Mouse (Mus musculus) midbrain, embryonic 10.5 days (tissue): ENCODE measurements around the gene Prr18. TPM values are rescaled to one million over a fixed set of nuclear protein-coding genes. Genes with fewer than 3 reads are reported as not detected.

Source experiments
- DNase-seq: peaks from one replicate; pipeline ENCODE4 v3.0.0-alpha.2; 2017; ENCODE audit warnings: low spot score
- H3K27ac ChIP-seq: fragments of 300-500 bp; sonication (generic); replicated peaks from 2 replicates; pipeline ENCODE4 v1.5.1; 2016; ENCODE audit warnings: mild to moderate bottlenecking
- H3K27me3 ChIP-seq: fragments of 300-500 bp; sonication (generic); 2 replicates; pipeline ENCODE4 v1.6.1; 2016; ENCODE audit warnings: low read depth, mild to moderate bottlenecking; ENCODE audit not compliant: poor library complexity, severe bottlenecking
- H3K36me3 ChIP-seq: fragments of 300-500 bp; sonication (generic); 2 replicates; pipeline ENCODE4 v1.6.1; 2016; ENCODE audit warnings: mild to moderate bottlenecking, moderate library complexity
- H3K4me1 ChIP-seq: fragments of 300-500 bp; sonication (generic); 2 replicates; pipeline ENCODE4 v1.6.1; 2016
- H3K4me3 ChIP-seq: fragments of 300-500 bp; sonication (generic); 2 replicates; pipeline ENCODE4 v1.5.1; 2016; ENCODE audit warnings: mild to moderate bottlenecking, moderate library complexity
- H3K9me3 ChIP-seq: fragments of 300-500 bp; sonication (generic); replicated peaks from 2 replicates; pipeline ENCODE4 v1.6.1; 2016; ENCODE audit warnings: mild to moderate bottlenecking
- WGBS: fragments of 180-500 bp; shearing (Covaris S2); methylation state at CpG from one replicate; pipeline ENCODE4 v1.1.7; 2016; 5-methylcytosine and 5-hydroxymethylcytosine counted together
- polyA plus RNA-seq: library from polyadenylated mRNA; unstranded; fragments of >200 nt; fragmentation: Nextera tagmentation; extraction: Ambion mirVana; gene quantifications from 2 replicates; pipeline ENCODE4 v1.2.1, GENCODE M21; 2016

Prr18 gene
- polyA plus RNA-seq, 1 experiment from 2014 or later: 0.73 TPM

DNA sequence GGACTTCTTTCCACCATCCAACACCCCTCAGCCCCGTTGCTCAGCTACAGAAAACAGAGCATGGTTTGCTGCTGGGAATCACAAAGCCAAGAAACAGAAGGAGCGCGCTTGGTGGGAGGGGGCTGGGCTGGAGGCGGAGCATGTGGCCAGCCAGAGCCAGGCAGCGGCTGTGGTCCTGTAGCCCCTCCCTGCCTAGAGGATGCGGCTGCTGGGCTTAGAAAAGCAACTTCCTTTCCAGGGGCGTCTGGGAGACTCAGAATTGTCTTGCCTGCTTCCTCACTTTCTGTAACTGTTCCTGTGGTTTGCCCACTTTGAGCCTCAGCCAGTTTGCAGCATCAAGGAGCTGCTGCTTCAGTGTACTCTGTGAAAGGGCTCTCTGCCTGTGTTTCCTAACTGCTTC, 34.6 kb downstream of the Prr18 start:
- H3K9me3 ChIP-seq: no peaks in the 10 kb centered on the region
- DNase-seq: peak; percentile 91
- peak overlapping the region; percentile 52 for H3K4me3 ChIP-seq
- peaks cover 79% of the 10 kb centered on the region for H3K4me1 ChIP-seq
- H3K36me3 ChIP-seq: no peaks in the 10 kb centered on the region
- under 1% methylated on average over 7 of the region's 7 CpGs for WGBS
- peak overlapping the region; percentile 92 for H3K27ac ChIP-seq
- H3K27me3 ChIP-seq: no peaks in the 10 kb centered on the region

DNA sequence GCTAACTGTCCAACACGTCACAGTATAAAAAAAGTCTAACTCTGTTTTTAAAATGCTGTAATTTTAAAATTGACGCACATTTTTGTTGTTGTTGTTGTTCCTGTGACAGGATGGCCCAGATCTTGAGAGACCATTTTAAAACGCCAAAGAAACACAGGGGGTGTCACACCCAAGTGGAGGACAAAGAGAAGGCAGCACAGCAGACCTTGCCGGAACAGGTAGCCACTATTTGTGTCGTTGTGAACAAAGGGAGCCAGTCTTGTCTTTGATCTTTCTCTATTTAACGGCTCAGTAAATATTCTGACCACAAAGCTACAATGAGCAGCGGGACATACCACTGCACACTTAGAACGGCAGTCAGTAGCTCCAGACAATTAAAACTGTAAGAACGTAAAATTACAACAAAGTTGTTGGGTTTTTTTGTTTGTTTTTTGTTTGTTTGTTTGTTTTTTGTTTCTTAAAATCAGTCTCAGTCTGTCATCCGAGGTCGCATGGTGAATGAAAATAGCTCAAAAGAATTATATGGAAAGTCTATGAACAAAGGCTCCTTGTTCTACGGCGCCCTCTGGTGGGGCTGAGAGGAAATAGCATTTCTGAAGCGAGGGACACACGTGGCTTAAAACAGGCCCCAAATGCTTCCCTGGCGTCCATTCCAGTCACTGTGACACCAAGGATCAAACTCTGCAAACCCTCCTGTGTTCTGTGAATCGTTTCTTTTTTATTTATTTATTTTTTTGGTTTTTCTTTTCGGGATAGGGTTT, 35.2 kb downstream of the Prr18 start:
- Histone ChIP-seq H3K9me3 (no peaks in the 10 kb centered on the region), H3K36me3 (no peaks in the 10 kb centered on the region), H3K27me3 (no peaks in the 10 kb centered on the region), H3K4me1 (peaks cover 72% of the 10 kb centered on the region), H3K4me3 (peak overlapping the region; percentile 52), H3K27ac (peak overlapping the region; percentile 92)
- WGBS: 3% methylated on average over 18 of the region's 18 CpGs
- peak; percentile 85 for DNase-seq

DNA sequence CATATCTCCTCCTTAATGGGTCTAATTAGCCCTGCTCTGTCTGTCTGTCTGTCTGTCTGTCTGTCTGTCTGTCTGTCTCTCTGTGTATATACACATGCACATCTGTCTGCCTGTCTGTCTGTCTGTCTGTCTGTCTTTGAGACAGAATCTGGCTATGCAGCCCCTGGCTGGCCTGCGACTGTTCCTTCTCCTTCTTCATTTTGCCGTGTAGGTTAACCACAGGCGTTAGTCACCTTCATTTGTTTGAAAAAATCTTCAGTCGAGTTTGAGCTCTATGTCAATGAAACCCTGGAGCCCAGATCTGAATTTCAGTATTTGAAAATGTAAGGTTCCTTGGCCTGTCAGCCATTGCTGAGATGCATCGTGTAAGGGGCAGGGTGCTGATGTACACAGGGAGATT, 40.0 kb downstream of the Prr18 start:
- peaks cover 24% of the 10 kb centered on the region for H3K4me1 ChIP-seq
- peaks cover 7% of the 10 kb centered on the region; the same call in 1 of the 2 replicates for H3K9me3 ChIP-seq
- H3K36me3 ChIP-seq: no peaks in the 10 kb centered on the region
- H3K4me3 ChIP-seq: no peak overlapping the region
- no peaks in the 10 kb centered on the region for H3K27me3 ChIP-seq
- H3K27ac ChIP-seq: no peak overlapping the region
- WGBS: 71% methylated on average over 5 of the region's 5 CpGs
- DNase-seq: no peak

DNA sequence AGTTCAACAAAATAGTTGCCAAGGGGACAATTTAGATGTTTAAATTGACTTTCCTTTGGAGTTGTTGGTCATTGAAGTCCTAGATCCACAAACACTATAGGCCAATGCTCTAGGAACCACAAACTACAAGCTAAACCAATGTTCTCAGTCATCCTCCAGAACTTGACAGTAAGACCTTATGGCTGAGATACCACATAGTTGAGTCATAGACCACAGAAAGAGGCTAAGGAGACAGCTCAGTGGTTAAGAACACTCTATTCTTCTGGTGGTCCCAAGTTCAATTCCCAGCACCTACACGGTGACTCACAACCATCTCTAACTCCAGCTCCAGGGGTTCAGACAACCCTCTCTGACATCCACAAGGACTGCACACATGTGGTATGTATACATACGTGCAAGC, 48.2 kb downstream of the Prr18 start:
- 94% methylated on average over 2 of the region's 2 CpGs for WGBS
- peaks cover 7% of the 10 kb centered on the region; the same call in 1 of the 2 replicates for H3K9me3 ChIP-seq
- peaks cover 34% of the 10 kb centered on the region for H3K27me3 ChIP-seq
- H3K27ac ChIP-seq: no peak overlapping the region
- no peak for DNase-seq
- no peaks in the 10 kb centered on the region for H3K36me3 ChIP-seq
- H3K4me1 ChIP-seq: peaks cover 11% of the 10 kb centered on the region
- no peak overlapping the region for H3K4me3 ChIP-seq

DNA sequence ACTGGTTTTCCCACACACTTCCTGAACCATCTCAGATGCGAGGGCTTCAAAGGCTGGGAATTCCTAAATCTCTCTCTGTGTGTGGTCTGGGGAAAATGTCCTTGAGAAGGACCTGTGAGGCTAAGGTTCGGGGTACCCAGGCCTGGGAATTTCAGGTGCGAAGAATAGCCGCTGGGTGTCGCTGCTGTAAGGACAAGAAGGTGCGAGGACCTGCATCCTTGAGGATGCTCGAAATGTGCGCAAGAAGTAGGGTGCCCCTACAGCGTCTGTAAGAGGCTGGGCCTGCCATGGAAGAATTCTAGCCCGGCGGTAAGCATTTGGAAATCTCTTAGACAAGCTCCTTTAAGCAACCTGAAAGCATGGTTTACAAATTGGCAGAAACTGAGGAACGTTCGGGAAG, 51.2 kb downstream of the Prr18 start:
- H3K27ac ChIP-seq: no peak overlapping the region
- H3K36me3 ChIP-seq: no peaks in the 10 kb centered on the region
- H3K4me3 ChIP-seq: peak overlapping the region; percentile 42; the same call in 1 of the 2 replicates
- peak; percentile 56 for DNase-seq
- peaks cover 15% of the 10 kb centered on the region for H3K4me1 ChIP-seq
- 3% methylated on average over 13 of the region's 13 CpGs for WGBS
- peaks cover 54% of the 10 kb centered on the region for H3K27me3 ChIP-seq
- H3K9me3 ChIP-seq: no peaks in the 10 kb centered on the region

DNA sequence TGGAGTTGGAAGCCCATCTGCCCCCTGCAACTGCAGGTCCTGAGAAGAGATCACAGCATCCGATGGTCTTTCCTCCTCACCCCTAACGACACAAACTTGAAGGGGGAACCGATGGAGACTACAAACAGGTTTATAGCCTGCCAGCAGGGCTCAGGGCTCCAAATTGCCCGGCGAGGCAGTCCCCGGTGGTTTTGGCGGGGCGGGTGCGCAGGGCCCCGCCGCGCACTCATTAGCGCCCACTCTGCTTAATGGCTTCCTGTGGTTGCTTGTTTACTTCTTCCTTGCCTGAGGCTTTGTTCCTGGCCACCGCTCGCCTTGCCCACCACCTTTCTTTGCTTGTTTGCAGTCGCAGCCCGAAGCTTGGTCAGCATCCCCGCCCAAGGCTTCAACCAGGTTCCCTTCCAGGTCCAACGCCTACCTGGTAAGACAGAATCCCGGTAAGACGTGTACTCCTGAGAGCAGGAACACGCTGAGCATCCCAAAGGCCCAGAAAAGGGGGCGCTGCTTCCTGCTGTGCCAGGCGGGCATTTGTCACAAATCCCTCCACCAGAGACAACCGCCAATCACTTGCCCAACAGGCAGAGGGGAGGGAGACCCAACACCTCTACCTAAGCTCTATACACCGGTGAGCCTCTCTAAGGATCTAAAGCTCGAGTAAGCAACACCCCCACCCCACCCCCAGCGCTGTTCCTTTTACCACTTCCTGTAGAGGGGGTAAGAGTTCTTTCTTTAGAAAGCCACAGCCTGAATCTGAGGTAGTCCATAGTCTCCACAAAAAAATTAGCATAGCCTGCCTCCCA, 51.9 kb downstream of the Prr18 start:
- H3K9me3 ChIP-seq: no peaks in the 10 kb centered on the region
- peak overlapping the region; percentile 42 for H3K4me3 ChIP-seq
- H3K27me3 ChIP-seq: peaks cover 54% of the 10 kb centered on the region
- H3K27ac ChIP-seq: no peak overlapping the region
- peaks cover 15% of the 10 kb centered on the region for H3K4me1 ChIP-seq
- WGBS: under 1% methylated on average over 28 of the region's 28 CpGs
- DNase-seq: no peak
- H3K36me3 ChIP-seq: no peaks in the 10 kb centered on the region

DNA sequence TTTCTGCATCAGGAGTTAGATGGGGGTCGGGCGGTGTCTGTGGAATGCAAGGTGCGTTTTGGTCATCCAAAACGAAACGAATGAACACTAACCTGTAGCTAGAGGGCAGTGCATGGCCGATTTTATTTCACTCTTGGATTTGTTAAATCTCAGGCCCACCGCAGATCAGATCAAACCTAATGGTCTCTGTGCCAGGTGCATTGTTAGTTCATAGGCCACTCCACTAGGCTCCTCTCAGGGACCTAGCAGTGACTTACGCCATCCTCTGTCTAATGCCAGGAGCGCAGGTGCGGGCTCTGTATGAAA, 52.5 kb downstream of the Prr18 start:
- H3K27me3 ChIP-seq: peaks cover 54% of the 10 kb centered on the region
- peaks cover 15% of the 10 kb centered on the region for H3K4me1 ChIP-seq
- WGBS: 4% methylated on average over 10 of the region's 10 CpGs

DNA sequence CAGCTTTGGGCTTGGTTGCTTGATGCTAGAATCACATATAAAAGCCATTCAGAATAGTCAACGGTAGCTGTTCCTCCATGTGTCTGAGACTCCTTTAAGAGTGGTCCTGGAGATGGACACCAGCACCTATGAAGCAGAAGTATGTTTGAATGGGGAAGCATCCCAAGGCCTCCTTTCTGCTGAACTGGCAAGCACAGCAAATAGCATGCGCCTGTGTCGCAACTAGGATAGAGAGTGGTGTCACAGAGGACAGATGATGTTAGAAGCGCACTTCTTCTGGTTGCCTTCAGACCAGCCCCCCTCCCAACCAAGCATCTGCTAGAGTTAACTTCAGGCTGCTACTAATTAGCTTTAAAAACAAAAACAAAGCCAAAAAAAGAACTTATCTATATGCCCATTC, 53.2 kb downstream of the Prr18 start:
- no peak overlapping the region for H3K4me3 ChIP-seq
- H3K36me3 ChIP-seq: no peaks in the 10 kb centered on the region
- WGBS: 53% methylated on average over 4 of the region's 4 CpGs
- DNase-seq: no peak
- H3K4me1 ChIP-seq: peaks cover 15% of the 10 kb centered on the region
- H3K27ac ChIP-seq: no peak overlapping the region
- no peaks in the 10 kb centered on the region for H3K9me3 ChIP-seq
- H3K27me3 ChIP-seq: peaks cover 54% of the 10 kb centered on the region

More for the DNA sequence above, 52.5 kb downstream of the Prr18 start:
- no peak overlapping the region for H3K4me3 ChIP-seq
- no peak overlapping the region for H3K27ac ChIP-seq
- H3K9me3 ChIP-seq: no peaks in the 10 kb centered on the region
- no peak for DNase-seq
- H3K36me3 ChIP-seq: no peaks in the 10 kb centered on the region

Other genes with a start within 250 kb of the Prr18 start
- 0.21 and 0.27 TPM in 2 replicates for gene Gm49673, start 189.7 kb upstream of the Prr18 start, polyA plus RNA-seq
- 16.2 and 16.4 TPM in 2 replicates for gene Rnaset2a, start 189.4 kb upstream of the Prr18 start, polyA plus RNA-seq
- 55.9 and 58.2 TPM in 2 replicates for gene Fgfr1op, start 172.0 kb upstream of the Prr18 start, polyA plus RNA-seq
- not detected in 2 replicates for gene Ccr6, start 101.4 kb upstream of the Prr18 start, polyA plus RNA-seq
- gene Mpc1, start 54.6 kb upstream of the Prr18 start, polyA plus RNA-seq: 77.0 and 90.5 TPM in 2 replicates
- gene Sft2d1, start 26.4 kb upstream of the Prr18 start, polyA plus RNA-seq: 67.1 and 81.1 TPM in 2 replicates
- gene T2, start 18.5 kb downstream of the Prr18 start, polyA plus RNA-seq: 0.43 and 0.46 TPM in 2 replicates
- 0.58 and 1.0 TPM in 2 replicates for gene T, start 97.0 kb downstream of the Prr18 start, polyA plus RNA-seq
- gene Pde10a, start 187.9 kb downstream of the Prr18 start, polyA plus RNA-seq: 4.3 and 5.3 TPM in 2 replicates
- not detected in 2 replicates for gene Gm17087, start 229.5 kb downstream of the Prr18 start, polyA plus RNA-seq